Mouse (Mus musculus): ENCODE results near the gene Ttll8. TPM values are rescaled to one million over a fixed set of nuclear protein-coding genes. Genes with fewer than 3 reads are reported as not detected.

The Ttll8 gene
- polyA plus RNA-seq, 1 experiment from 2014 or later: 0.17 TPM

DNA sequence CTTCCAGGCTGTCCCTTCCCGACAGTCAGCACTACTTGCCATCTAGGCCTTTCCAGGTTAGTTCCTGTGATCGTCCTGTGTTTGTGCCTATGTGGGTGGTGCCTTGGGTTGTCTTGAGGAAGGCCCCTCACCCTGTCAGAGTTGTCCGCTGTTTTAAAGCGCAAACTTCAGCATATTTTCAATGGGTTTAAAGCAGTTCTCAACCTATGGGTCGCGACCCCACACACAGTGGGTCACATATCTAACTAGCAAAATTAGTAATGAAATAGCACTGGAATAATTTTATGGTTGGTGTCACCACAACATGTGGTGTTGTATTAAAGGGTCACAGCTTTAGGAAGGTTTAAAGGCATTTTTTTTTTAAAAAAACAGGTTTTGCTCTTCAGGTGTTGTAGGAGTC lies 1.1 kb upstream of the Ttll8 start:
- H3K4me2 ChIP-seq: no peak overlapping the region
- peaks cover 10% of the 10 kb centered on the region for H3K4me1 ChIP-seq
- H3K27ac ChIP-seq: no peak overlapping the region
- 85% methylated on average over 6 of the region's 6 CpGs for WGBS
- no peak overlapping the region for H3K4me3 ChIP-seq
- H3K9ac ChIP-seq: no peak overlapping the region
- no peaks in the 10 kb centered on the region for H3K9me3 ChIP-seq
- no peaks in the 10 kb centered on the region for H3K36me3 ChIP-seq (replicated peaks)
- H3K27me3 ChIP-seq (replicated peaks): peaks cover 12% of the 10 kb centered on the region
- ATAC-seq (replicated peaks): no peak

DNA sequence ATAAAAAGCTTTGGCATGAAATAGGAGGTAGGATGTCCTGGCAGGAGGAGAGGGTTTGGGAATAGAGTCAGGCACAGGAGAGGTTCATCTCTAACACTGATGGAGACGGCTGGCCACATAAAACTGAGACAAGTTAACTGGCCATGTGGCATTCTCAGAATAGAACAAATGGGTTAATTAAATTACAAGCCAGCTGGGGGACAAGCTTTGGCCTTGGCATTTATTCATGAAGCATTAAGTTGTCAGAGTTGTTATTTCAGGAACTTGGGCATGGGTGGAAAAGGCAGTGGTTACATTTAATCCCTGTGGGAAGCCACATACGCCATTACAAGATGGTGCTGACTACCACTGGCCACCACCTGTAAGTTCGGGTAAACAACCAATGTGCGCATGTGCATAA lies 3.0 kb downstream of the Ttll8 start:
- Histone ChIP-seq H3K27ac (no peak overlapping the region), H3K9me3 (no peaks in the 10 kb centered on the region), H3K4me2 (no peak overlapping the region), H3K36me3 (replicated peaks) (no peaks in the 10 kb centered on the region), H3K4me1 (peaks cover 10% of the 10 kb centered on the region), H3K27me3 (replicated peaks) (peaks cover 12% of the 10 kb centered on the region), H3K4me3 (no peak overlapping the region), H3K9ac (no peak overlapping the region)
- 84% methylated on average over 4 of the region's 4 CpGs for WGBS
- ATAC-seq (replicated peaks): no peak

DNA sequence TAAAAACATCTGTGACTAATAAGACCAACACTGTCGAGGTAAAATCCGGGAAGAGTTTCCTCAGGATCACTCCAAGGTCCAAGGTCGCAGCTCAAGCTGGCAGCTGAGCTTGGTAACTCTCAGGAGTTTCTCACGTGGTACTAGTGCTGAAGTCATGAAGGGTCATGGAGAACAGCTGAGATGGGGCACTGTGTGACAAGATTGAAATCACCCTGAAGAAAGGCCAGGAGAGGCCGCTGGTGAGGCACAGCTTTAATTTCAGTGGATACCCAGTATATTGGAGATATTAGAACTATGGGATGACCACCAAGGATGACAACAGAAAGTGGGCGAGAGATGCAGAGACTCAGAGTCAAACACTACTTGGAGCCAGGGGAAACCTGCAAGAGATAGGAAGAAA lies 7.4 kb downstream of the Ttll8 start:
- ATAC-seq (replicated peaks): no peak
- 57% methylated on average over 6 of the region's 6 CpGs for WGBS
- no peak overlapping the region for H3K4me3 ChIP-seq
- H3K27ac ChIP-seq: no peak overlapping the region
- H3K27me3 ChIP-seq (replicated peaks): no peaks in the 10 kb centered on the region
- H3K4me1 ChIP-seq: no peaks in the 10 kb centered on the region
- H3K9ac ChIP-seq: no peak overlapping the region
- no peak overlapping the region for H3K4me2 ChIP-seq
- no peaks in the 10 kb centered on the region for H3K36me3 ChIP-seq (replicated peaks)
- no peaks in the 10 kb centered on the region for H3K9me3 ChIP-seq

DNA sequence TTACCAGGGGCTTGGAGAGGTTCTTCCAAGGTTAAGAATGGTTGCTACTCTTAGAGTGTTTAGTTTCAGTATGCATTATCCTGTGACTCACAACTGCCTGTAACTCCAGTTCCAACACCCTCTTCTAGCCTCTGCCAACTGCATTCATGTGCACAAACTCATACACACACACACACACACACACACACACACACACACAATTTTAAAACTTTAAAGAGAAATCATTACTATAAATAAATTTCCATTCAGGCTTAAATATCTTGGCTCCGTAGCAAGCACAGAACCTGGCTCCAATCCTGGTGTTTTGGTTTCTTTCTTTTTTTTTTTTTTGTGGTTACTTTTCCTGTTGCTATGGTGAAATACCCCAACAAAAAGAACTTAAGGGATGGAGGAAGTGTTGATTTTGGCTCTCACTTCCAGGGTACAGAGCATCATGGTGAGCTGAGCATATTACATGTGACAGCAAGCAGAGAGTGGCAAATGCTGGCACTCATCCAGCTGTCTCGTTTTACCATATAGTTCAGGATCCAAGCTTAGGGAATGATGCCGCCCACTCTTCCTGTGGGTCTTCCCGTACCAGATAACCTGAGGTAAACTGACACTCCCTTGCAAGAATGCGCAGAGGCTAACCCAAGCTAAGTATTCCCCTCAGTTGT lies 10.2 kb downstream of the Ttll8 start:
- Histone ChIP-seq H3K4me1 (no peaks in the 10 kb centered on the region), H3K27me3 (replicated peaks) (no peaks in the 10 kb centered on the region), H3K9me3 (no peaks in the 10 kb centered on the region), H3K27ac (no peak overlapping the region), H3K4me2 (no peak overlapping the region), H3K9ac (no peak overlapping the region), H3K36me3 (replicated peaks) (no peaks in the 10 kb centered on the region), H3K4me3 (no peak overlapping the region)
- ATAC-seq (replicated peaks): no peak
- 87% methylated on average over 5 of the region's 5 CpGs for WGBS

DNA sequence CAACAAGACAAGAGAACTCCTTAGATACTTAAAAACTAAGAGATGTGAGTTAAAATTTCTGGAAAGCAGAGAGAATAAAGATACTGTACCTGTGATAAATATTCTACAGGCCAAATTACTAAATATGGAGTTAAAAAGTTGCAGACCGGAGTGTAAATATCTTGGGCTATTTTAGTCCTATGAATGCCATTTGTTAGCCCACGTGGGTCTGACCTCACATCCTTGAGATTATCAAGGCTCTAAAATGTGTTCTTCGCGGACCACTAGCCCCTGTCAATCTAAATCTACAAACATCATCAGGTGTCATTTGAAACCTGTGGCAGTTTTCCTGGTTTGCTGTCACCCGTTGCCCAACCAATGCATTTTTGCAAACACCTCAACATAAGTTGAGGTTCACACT lies 11.4 kb downstream of the Ttll8 start:
- H3K4me3 ChIP-seq: no peak overlapping the region
- WGBS: 87% methylated on average over 5 of the region's 5 CpGs

DNA sequence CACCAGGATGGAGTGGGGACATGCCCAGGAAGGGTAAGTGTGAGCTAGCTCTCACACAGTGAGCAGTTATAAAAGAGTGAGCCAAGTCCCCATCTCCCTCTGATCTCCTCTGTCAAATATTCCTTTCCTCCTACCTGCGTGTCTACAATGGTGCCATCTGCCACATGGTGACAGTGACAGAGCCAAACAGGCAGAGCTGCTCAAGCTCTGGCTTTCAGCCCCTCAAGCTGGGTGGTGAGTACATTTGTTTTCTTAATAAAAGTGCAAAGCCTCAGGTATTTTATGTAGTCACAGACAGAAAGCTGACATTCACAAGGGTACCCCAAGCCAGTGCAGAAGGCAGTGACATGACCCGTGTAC lies 16.9 kb downstream of the Ttll8 start:
- 86% methylated on average over 2 of the region's 2 CpGs for WGBS
- H3K36me3 ChIP-seq (replicated peaks): no peaks in the 10 kb centered on the region
- H3K9me3 ChIP-seq: no peaks in the 10 kb centered on the region
- no peak overlapping the region for H3K4me3 ChIP-seq
- no peak overlapping the region for H3K9ac ChIP-seq
- H3K27ac ChIP-seq: no peak overlapping the region
- H3K4me2 ChIP-seq: no peak overlapping the region
- no peaks in the 10 kb centered on the region for H3K4me1 ChIP-seq
- ATAC-seq (replicated peaks): no peak
- H3K27me3 ChIP-seq (replicated peaks): no peaks in the 10 kb centered on the region

More for the DNA sequence above, 11.4 kb downstream of the Ttll8 start:
- no peak for ATAC-seq (replicated peaks)
- Histone ChIP-seq H3K36me3 (replicated peaks) (no peaks in the 10 kb centered on the region), H3K9me3 (no peaks in the 10 kb centered on the region), H3K27me3 (replicated peaks) (no peaks in the 10 kb centered on the region), H3K4me2 (no peak overlapping the region), H3K4me1 (no peaks in the 10 kb centered on the region), H3K27ac (no peak overlapping the region), H3K9ac (no peak overlapping the region)

DNA sequence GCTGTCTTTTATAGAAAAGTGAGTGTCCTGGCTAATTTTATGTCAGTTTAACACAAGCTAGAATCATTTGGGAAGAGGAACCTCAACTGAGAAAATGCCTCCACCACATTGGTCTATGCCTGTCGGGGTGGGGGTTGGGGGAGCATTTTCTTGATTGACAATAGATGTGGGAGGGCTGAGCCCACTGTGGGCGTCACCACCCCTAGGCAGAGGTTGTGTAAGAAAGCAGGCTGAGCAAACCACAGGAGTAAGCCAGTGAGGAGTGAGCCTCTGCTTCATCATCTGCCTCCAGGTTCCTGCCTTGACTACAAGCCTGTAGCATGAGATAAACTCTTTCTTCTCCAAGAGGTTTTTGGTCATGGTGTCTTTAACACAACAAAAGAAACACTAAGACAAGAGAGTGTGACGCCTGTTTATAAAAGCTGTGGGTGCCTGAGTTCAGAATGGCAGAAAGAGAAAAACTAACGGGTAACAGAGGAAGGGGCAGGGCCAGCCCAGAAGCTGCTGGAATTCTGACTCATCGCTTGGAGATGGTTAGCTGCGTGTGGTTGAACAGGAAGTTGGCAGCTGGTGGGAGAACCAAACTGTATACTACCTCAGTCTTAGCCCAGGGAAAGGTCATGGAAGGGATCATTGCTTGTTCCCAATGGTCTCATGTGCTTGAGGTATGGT lies 17.5 kb downstream of the Ttll8 start:
- no peak overlapping the region for H3K27ac ChIP-seq
- H3K9ac ChIP-seq: no peak overlapping the region
- no peak for ATAC-seq (replicated peaks)
- no peaks in the 10 kb centered on the region for H3K4me1 ChIP-seq
- WGBS: 72% methylated on average over 6 of the region's 6 CpGs
- no peak overlapping the region for H3K4me2 ChIP-seq
- no peak overlapping the region for H3K4me3 ChIP-seq
- H3K9me3 ChIP-seq: no peaks in the 10 kb centered on the region
- H3K36me3 ChIP-seq (replicated peaks): no peaks in the 10 kb centered on the region
- H3K27me3 ChIP-seq (replicated peaks): no peaks in the 10 kb centered on the region

DNA sequence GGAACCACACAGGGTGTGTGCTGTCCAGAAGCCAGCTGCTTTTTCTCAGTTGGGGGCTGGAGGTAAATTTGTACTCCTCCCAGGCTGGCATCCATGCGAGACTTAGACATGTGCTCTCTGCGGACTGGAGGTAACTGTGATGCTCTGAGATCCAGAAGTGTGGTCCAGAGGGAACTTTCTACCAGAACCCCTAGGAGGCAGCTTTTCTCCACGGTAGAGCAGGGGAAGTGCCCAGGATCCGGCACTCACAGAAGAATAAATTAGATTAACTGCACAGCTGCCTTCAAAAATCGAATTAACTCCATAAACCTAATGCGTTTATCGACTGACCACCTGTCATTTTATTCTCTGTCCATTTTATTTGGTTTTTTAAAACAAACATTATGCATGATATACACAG lies 20.1 kb downstream of the Ttll8 start:
- ATAC-seq (replicated peaks): no peak
- 54% methylated on average over 7 of the region's 7 CpGs for WGBS
- Histone ChIP-seq H3K9me3 (no peaks in the 10 kb centered on the region), H3K27ac (no peak overlapping the region), H3K27me3 (replicated peaks) (no peaks in the 10 kb centered on the region), H3K4me3 (no peak overlapping the region), H3K4me2 (no peak overlapping the region), H3K36me3 (replicated peaks) (no peaks in the 10 kb centered on the region), H3K4me1 (no peaks in the 10 kb centered on the region), H3K9ac (no peak overlapping the region)

DNA sequence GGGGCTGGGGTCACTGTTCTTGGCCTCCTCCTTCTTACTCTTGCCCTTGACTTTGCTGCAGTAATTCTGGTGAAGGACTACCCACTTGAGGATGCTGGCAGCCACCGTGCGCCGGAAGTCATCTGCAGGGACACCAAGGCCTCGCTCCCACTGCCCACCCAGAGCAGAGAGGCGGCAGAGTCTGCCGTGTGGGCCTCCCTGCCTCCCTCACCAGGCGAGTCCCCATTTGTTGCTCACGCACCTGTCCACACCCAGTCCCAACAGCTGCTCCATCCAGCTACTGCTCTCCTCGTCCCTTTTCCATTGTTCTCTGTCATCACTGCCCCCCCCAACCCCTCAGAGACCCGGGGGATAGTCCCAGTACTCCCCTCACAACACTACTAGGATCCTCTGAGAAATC lies 21.6 kb downstream of the Ttll8 start:
- H3K4me2 ChIP-seq: no peak overlapping the region
- no peaks in the 10 kb centered on the region for H3K27me3 ChIP-seq (replicated peaks)
- no peak overlapping the region for H3K4me3 ChIP-seq
- H3K4me1 ChIP-seq: no peaks in the 10 kb centered on the region
- 93% methylated on average over 10 of the region's 10 CpGs for WGBS
- H3K36me3 ChIP-seq (replicated peaks): no peaks in the 10 kb centered on the region
- H3K9ac ChIP-seq: no peak overlapping the region
- no peak for ATAC-seq (replicated peaks)
- no peak overlapping the region for H3K27ac ChIP-seq
- no peaks in the 10 kb centered on the region for H3K9me3 ChIP-seq

DNA sequence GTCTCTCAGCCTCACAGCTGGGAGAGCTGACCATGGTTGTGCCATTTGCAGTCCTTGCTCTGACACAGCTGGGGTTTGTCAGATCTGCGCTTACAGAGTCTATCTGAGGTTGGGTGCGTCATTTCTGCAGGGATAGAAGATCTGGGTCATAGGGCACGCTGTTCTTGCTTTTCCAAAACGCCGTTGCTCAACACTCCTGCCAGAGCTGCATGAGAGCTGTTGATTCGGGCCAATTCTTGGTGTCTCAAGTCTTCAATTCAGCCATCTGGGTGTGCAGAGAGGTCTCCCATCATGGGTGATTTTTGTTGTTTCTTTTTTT lies 32.3 kb downstream of the Ttll8 start:
- 0 out of 2 replicates have a peak, but pooled peaks cover 3% of the 10 kb centered on the region for H3K4me1 ChIP-seq
- H3K4me3 ChIP-seq: no peak overlapping the region
- no peak overlapping the region for H3K27ac ChIP-seq
- H3K9me3 ChIP-seq: no peaks in the 10 kb centered on the region
- no peak overlapping the region for H3K4me2 ChIP-seq
- H3K36me3 ChIP-seq (replicated peaks): no peaks in the 10 kb centered on the region
- ATAC-seq (replicated peaks): no peak
- 67% methylated on average over 6 of the region's 6 CpGs for WGBS
- H3K9ac ChIP-seq: no peak overlapping the region
- no peaks in the 10 kb centered on the region for H3K27me3 ChIP-seq (replicated peaks)

DNA sequence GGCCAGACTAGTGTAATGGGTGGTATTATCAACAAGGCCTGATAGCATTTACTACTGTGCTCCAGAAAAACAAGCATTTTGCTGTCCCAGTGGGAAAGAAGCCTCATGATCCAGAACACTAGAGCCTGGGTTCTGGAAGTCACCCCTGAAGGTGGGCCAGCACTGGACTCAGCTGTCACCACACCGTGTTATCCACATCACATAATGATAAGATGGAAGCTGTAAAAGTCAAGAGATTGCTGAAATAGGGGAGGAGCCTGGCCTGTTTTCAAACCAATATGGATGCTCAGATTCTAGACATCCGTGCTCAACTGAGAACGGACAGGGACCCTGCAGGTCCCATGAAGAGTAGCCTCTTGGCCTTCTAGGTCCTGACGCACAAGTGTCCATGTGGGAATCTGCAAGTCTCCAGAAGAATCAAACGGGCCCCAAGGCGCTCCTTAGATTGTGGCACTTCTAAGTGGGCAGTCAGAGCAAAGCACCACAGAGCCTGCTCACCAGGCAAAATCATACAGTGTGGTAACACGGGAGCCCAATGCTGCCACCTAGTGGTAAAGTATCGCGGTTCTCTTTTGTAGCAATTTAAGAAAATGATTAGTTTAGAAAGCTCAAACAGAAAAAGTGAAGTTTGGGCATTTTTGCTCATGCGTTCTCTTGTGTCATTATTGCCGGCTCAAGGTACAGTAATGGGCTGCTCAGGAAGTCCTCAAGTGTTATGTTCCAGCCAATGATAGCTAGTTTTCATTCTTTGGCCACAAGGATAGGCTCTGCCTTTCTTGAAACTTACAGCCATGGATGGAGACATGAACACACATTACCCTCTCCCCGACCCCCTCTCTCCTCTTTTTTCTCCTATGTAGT lies 32.9 kb downstream of the Ttll8 start:
- no peaks in the 10 kb centered on the region for H3K36me3 ChIP-seq (replicated peaks)
- H3K27ac ChIP-seq: no peak overlapping the region
- ATAC-seq (replicated peaks): peak; percentile 66
- WGBS: 31% methylated on average over 12 of the region's 12 CpGs
- no peaks in the 10 kb centered on the region for H3K9me3 ChIP-seq
- peak overlapping the region; percentile 20; the same call in 1 of the 2 replicates for H3K4me2 ChIP-seq
- H3K4me3 ChIP-seq: no peak overlapping the region
- no peak overlapping the region for H3K9ac ChIP-seq
- no peaks in the 10 kb centered on the region for H3K27me3 ChIP-seq (replicated peaks)
- H3K4me1 ChIP-seq: 0 out of 2 replicates have a peak, but pooled peaks cover 3% of the 10 kb centered on the region

DNA sequence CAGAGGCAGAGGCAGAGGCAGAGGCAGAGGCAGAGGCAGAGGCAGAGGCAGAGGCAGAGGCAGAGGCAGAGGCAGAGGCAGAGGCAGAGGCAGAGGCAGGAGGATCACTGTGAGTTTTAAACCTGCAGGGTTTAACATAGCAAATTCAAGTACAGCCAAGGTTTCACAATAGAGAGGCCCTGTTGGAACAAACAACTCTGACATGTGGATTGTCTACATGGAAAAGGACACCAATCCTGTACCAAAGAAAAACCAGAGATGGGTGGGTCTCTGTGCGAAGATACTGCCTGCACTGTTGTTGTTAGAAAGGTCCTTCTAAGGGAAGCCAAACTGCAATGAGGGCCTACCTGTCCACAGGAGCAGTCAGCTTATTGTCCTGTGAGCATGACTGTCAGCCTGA lies 34.2 kb downstream of the Ttll8 start:
- Histone ChIP-seq H3K9ac (no peak overlapping the region), H3K9me3 (no peaks in the 10 kb centered on the region), H3K27me3 (replicated peaks) (no peaks in the 10 kb centered on the region), H3K36me3 (replicated peaks) (no peaks in the 10 kb centered on the region), H3K27ac (no peak overlapping the region), H3K4me1 (0 out of 2 replicates have a peak, but pooled peaks cover 3% of the 10 kb centered on the region), H3K4me3 (no peak overlapping the region), H3K4me2 (no peak overlapping the region)
- 94% methylated on average over 1 of the region's 1 CpGs for WGBS
- ATAC-seq (replicated peaks): no peak
